ENCODE assay signal across 13 mouse cellular contexts in genomic region chr10:71114260-71114920, GRCm38 (mm10). TPM values are rescaled to one million over a fixed set of nuclear protein-coding genes. Genes with fewer than 3 reads are reported as not detected.
A peak's percentile ranks its signal among the peaks of the same experiment; 100 is the strongest.
DNase-seq lines count a peak whose midpoint lies in the region; ATAC-seq lines count a peak whose summit lies in the region.
"Had no signal": no experiment of that assay in that cellular context is flagged by ENCODE, and none has a peak within 500 bp of the region (broad histone marks: within the 10 kb centered on the region; RNA-seq: fewer than 3 reads in every experiment).

No protein-coding gene starts in this region.

- H3K27me3 ChIP-seq in heart, embryonic 13.5 days (replicated peaks) = no peaks in the 10 kb centered on the region
- no peaks in the 10 kb centered on the region for H3K27me3 ChIP-seq in lung, embryonic 16.5 days (ENCODE audit: control insufficient read depth, insufficient read depth, low read depth, low read length)
- H3K27me3 ChIP-seq in stomach, embryonic 16.5 days (ENCODE audit: control insufficient read depth, insufficient read depth, low read length) = no peaks in the 10 kb centered on the region
- H3K27me3 ChIP-seq: CH12.LX; embryonic facial prominence, embryonic 12.5 days had no signal

- no peak overlapping the region for H3K9ac ChIP-seq in heart, embryonic 13.5 days
- no peak overlapping the region for H3K9ac ChIP-seq in lung, embryonic 16.5 days (ENCODE audit: low read length)
- H3K9ac ChIP-seq in stomach, embryonic 16.5 days (ENCODE audit: low read length) = no peak overlapping the region
- H3K9ac ChIP-seq: embryonic facial prominence, embryonic 12.5 days had no signal

- H3K4me3 ChIP-seq in heart, embryonic 13.5 days = no peak overlapping the region
- no peak overlapping the region for H3K4me3 ChIP-seq in lung, embryonic 16.5 days (ENCODE audit: low read length)
- H3K4me3 ChIP-seq in stomach, embryonic 16.5 days (replicated peaks; ENCODE audit: low read length) = no peak overlapping the region
- H3K4me3 ChIP-seq: embryonic facial prominence, embryonic 12.5 days had no signal

- ATAC-seq in heart, embryonic 13.5 days (ENCODE audit: extremely low read depth, insufficient number of reproducible peaks, low FRiP score, low TSS enrichment) = no peak
- peak; percentile 64 for ATAC-seq in lung, embryonic 16.5 days (ENCODE audit: low read depth)
- ATAC-seq in stomach, embryonic 16.5 days (ENCODE audit: insufficient read depth, low FRiP score) = peak; percentile 75

- 65% methylated on average over 10 of the region's 10 CpGs for WGBS in heart, embryonic 13.5 days
- 56% methylated on average over 10 of the region's 10 CpGs for WGBS in lung, embryonic 16.5 days
- WGBS in stomach, embryonic 16.5 days = 45% methylated on average over 10 of the region's 10 CpGs

- H3K9me3 ChIP-seq in heart, embryonic 13.5 days = no peaks in the 10 kb centered on the region; the same call in 1 of the 2 replicates
- H3K9me3 ChIP-seq in lung, embryonic 16.5 days (ENCODE audit: control insufficient read depth, low read length) = no peaks in the 10 kb centered on the region
- H3K9me3 ChIP-seq in stomach, embryonic 16.5 days (replicated peaks; ENCODE audit: control insufficient read depth, low read length) = no peaks in the 10 kb centered on the region
- H3K9me3 ChIP-seq: embryonic facial prominence, embryonic 12.5 days had no signal

- intact Hi-C loops in heart, postnatal 36 days (cut with DNase I) = no loop called here

- no peak overlapping the region for H3K4me2 ChIP-seq in heart, embryonic 13.5 days
- H3K4me2 ChIP-seq in lung, embryonic 16.5 days (ENCODE audit: low read depth, low read length) = no peak overlapping the region
- no peak overlapping the region for H3K4me2 ChIP-seq in stomach, embryonic 16.5 days (ENCODE audit: low read depth, low read length)
- H3K4me2 ChIP-seq: embryonic facial prominence, embryonic 12.5 days had no signal

- H3K27ac ChIP-seq in heart, embryonic 13.5 days (replicated peaks) = peak overlapping the region; percentile 36; the same call in 1 of the 2 replicates
- H3K27ac ChIP-seq in lung, embryonic 16.5 days (ENCODE audit: low read length) = peak overlapping the region; percentile 60
- peak overlapping the region; percentile 75 for H3K27ac ChIP-seq in stomach, embryonic 16.5 days (ENCODE audit: low read length)
- H3K27ac ChIP-seq: embryonic facial prominence, embryonic 12.5 days had no signal

- no peak for DNase-seq in heart, postnatal 36 days
- DNase-seq in lung, adult 18-20 months = no peak
- DNase-seq in layer of hippocampus, adult 9-10 months (ENCODE audit: low spot score) = peak; percentile 7
- no peak for DNase-seq in yolk sac, embryonic 10.5 days (ENCODE audit: low spot score)
- no peak for DNase-seq in thymus, adult 18-20 months
- DNase-seq: gastrocnemius, postnatal 25 days; kidney, postnatal 36 days; thymus, postnatal 25 days had no signal

- peaks cover 15% of the 10 kb centered on the region for H3K4me1 ChIP-seq in heart, embryonic 13.5 days
- peaks cover 18% of the 10 kb centered on the region for H3K4me1 ChIP-seq in lung, embryonic 16.5 days (replicated peaks; ENCODE audit: control insufficient read depth, insufficient read depth, low read length)
- H3K4me1 ChIP-seq in stomach, embryonic 16.5 days (ENCODE audit: control insufficient read depth, insufficient read depth, low read length) = peaks cover 10% of the 10 kb centered on the region; the same call in 1 of the 2 replicates

- H3K36me3 ChIP-seq in heart, embryonic 13.5 days = peaks cover 7% of the 10 kb centered on the region; the same call in 1 of the 2 replicates
- no peaks in the 10 kb centered on the region for H3K36me3 ChIP-seq in lung, embryonic 16.5 days (ENCODE audit: control insufficient read depth, insufficient read depth, low read length)
- H3K36me3 ChIP-seq in stomach, embryonic 16.5 days (ENCODE audit: control insufficient read depth, insufficient read depth, low read length) = no peaks in the 10 kb centered on the region
- H3K36me3 ChIP-seq: embryonic facial prominence, embryonic 12.5 days had no signal

RNA-seq across cellular contexts. Expression of gene Bicc1, which starts 45.1 kb away (rescaled TPM):
- 17.3 and 19.2 TPM in 2 replicates for polyA plus RNA-seq in heart, embryonic 13.5 days (2015; fragmentation: Nextera tagmentation; extraction: Ambion mirVana)
- 10 to 100 TPM; 16.4 to 22.2 TPM for total RNA-seq in heart, postnatal 36 days (2021)
- 18.7 and 19.1 TPM in 2 replicates for polyA plus RNA-seq in lung, embryonic 16.5 days (2015; fragmentation: Nextera tagmentation; extraction: Ambion mirVana)
- polyA plus RNA-seq in stomach, embryonic 16.5 days (2015; fragmentation: Nextera tagmentation; extraction: Ambion mirVana) = 19.6 and 22.1 TPM in 2 replicates
- total RNA-seq: CH12.LX had no signal
